Mouse (Mus musculus) forebrain, embryonic 13.5 days (tissue): ENCODE data around the gene Bend6. TPM values are rescaled to one million over a fixed set of nuclear protein-coding genes. Genes with fewer than 3 reads are reported as not detected.
"Not testable (repeated sequence)": the region's sequence is repeated elsewhere in the genome, so short reads cannot be mapped to it uniquely, and the experiment has no call there.

ENCODE experiments used
- ATAC-seq: fragments of 200-750 bp; cut with Nextera tagmentation; 2 replicates; pipeline ENCODE4 v1.8.0; 2017
- H3K27ac ChIP-seq: fragments of 300-500 bp; sonication (generic); 2 replicates; pipeline ENCODE4 v1.5.1; 2015; ENCODE audit warnings: inconsistent platforms, mild to moderate bottlenecking, moderate library complexity
- H3K27me3 ChIP-seq: fragments of 300-500 bp; sonication (generic); 2 replicates; pipeline ENCODE4 v1.6.1; 2015; ENCODE audit warnings: mild to moderate bottlenecking, inconsistent platforms
- H3K36me3 ChIP-seq: fragments of 300-500 bp; sonication (generic); 2 replicates; pipeline ENCODE4 v1.6.1; 2015; ENCODE audit warnings: mild to moderate bottlenecking, inconsistent platforms; ENCODE audit not compliant: poor library complexity, severe bottlenecking
- H3K4me1 ChIP-seq: fragments of 300-500 bp; sonication (generic); 2 replicates; pipeline ENCODE4 v1.6.1; 2015; ENCODE audit warnings: inconsistent platforms
- H3K4me2 ChIP-seq: fragments of 300-500 bp; sonication (generic); 2 replicates; pipeline ENCODE4 v1.6.1; 2015; ENCODE audit warnings: inconsistent platforms, mild to moderate bottlenecking, moderate library complexity
- H3K4me3 ChIP-seq: fragments of 300-500 bp; sonication (generic); 2 replicates; pipeline ENCODE4 v1.5.1; 2015; ENCODE audit warnings: mild to moderate bottlenecking, inconsistent platforms
- H3K9ac ChIP-seq: fragments of 300-500 bp; sonication (generic); 2 replicates; pipeline ENCODE4 v1.6.1; 2015; ENCODE audit warnings: mild to moderate bottlenecking, inconsistent platforms
- H3K9me3 ChIP-seq: fragments of 300-500 bp; sonication (generic); replicated peaks from 2 replicates; pipeline ENCODE4 v1.6.1; 2016; ENCODE audit warnings: inconsistent platforms
- WGBS: fragments of 180-500 bp; shearing (Covaris S2); methylation state at CpG from one replicate; pipeline ENCODE4 v1.1.7; 2015; 5-methylcytosine and 5-hydroxymethylcytosine counted together
- polyA plus RNA-seq: library from polyadenylated mRNA; unstranded; fragments of >200 nt; fragmentation: Nextera tagmentation; extraction: Ambion mirVana; gene quantifications from 2 replicates; pipeline ENCODE4 v1.2.1, GENCODE M21; 2015

The Bend6 gene
- polyA plus RNA-seq, 1 experiment from 2014 or later: 13.8 TPM

DNA sequence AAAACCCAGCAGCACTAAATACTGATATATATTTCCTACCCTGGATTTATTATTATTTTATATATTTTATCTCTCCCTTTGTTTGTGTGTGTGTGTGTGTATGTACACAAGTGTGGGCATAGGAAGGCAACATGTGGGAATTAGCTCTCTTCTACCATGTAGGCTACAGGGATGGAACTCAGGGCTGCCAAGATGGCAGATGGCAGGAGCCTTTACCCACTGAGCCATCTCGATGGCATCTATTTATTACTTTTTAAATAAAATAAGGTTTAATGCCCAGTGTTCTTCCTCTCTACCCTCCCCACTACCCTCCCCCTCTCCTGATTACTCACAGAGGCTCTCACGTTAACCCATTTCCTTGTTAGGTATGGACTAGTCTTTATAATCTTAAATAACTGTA is 38.6 kb downstream of the Bend6 start:
- H3K9ac ChIP-seq: no peak overlapping the region
- H3K4me2 ChIP-seq: no peak overlapping the region
- no peak overlapping the region for H3K4me3 ChIP-seq
- H3K4me1 ChIP-seq: no peaks in the 10 kb centered on the region
- 89% methylated on average over 2 of the region's 2 CpGs for WGBS
- no peaks in the 10 kb centered on the region for H3K36me3 ChIP-seq
- H3K9me3 ChIP-seq: no peaks in the 10 kb centered on the region
- ATAC-seq: no peak
- H3K27me3 ChIP-seq: no peaks in the 10 kb centered on the region
- no peak overlapping the region for H3K27ac ChIP-seq

- ATAC-seq: no peak
- Histone ChIP-seq H3K27ac (no peak overlapping the region), H3K4me1 (no peaks in the 10 kb centered on the region), H3K27me3 (no peaks in the 10 kb centered on the region), H3K4me2 (no peak overlapping the region), H3K9ac (no peak overlapping the region), H3K36me3 (no peaks in the 10 kb centered on the region), H3K4me3 (no peak overlapping the region), H3K9me3 (no peaks in the 10 kb centered on the region)
- 99% methylated on average over 2 of the region's 2 CpGs for WGBS
These were observed 60.8 kb downstream of the Bend6 start for GRCm38 (mm10) chr1:33846807-33847206.

DNA sequence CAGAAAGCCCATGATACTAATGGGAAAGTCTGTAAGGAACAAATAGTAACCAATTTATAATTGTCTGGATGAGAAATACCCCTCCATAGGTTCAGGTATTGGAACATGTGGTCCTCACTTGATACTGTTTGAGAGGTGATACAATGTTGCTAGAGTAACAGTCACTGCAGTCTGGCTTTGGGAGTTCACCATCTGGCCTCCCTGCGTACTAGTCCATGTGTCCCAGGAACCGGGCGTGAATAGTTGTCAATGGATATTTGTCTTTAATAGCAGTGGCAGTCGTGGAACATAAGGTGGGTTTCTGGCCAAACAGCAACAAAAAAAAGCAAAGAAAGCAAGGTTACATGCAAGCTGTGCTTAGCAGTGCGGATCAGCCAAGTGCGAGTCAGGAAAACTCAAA is 63.8 kb downstream of the Bend6 start:
- peak; percentile 81 for ATAC-seq
- H3K27ac ChIP-seq: no peak overlapping the region
- H3K4me3 ChIP-seq: no peak overlapping the region
- no peak overlapping the region for H3K4me2 ChIP-seq
- no peaks in the 10 kb centered on the region for H3K27me3 ChIP-seq
- no peaks in the 10 kb centered on the region for H3K9me3 ChIP-seq
- 64% methylated on average over 6 of the region's 6 CpGs for WGBS
- H3K36me3 ChIP-seq: no peaks in the 10 kb centered on the region
- H3K9ac ChIP-seq: no peak overlapping the region
- no peaks in the 10 kb centered on the region for H3K4me1 ChIP-seq

GRCm38 (mm10) chr1:33838952-33839351 is 68.7 kb downstream of the Bend6 start:
- not testable (repeated sequence) for H3K9me3 ChIP-seq, H3K4me1 ChIP-seq, H3K36me3 ChIP-seq, H3K4me2 ChIP-seq, ATAC-seq, H3K4me3 ChIP-seq, H3K9ac ChIP-seq, H3K27ac ChIP-seq, H3K27me3 ChIP-seq
- 93% methylated on average over 14 of the region's 14 CpGs for WGBS

- 69% methylated on average over 4 of the region's 4 CpGs for WGBS
These were observed 77.0 kb downstream of the Bend6 start for GRCm38 (mm10) chr1:33830586-33830985.

GRCm38 (mm10) chr1:33817931-33818330 is 89.7 kb downstream of the Bend6 start:
- WGBS: 82% methylated on average over 2 of the region's 2 CpGs
- Histone ChIP-seq H3K4me2 (no peak overlapping the region), H3K27ac (no peak overlapping the region), H3K36me3 (peaks cover 2% of the 10 kb centered on the region; the same call in 1 of the 2 replicates), H3K9ac (no peak overlapping the region), H3K9me3 (no peaks in the 10 kb centered on the region), H3K27me3 (no peaks in the 10 kb centered on the region), H3K4me3 (no peak overlapping the region), H3K4me1 (peaks cover 10% of the 10 kb centered on the region)
- ATAC-seq: no peak

More at GRCm38 (mm10) chr1:33830586-33830985, 77.0 kb downstream of the Bend6 start:
- Histone ChIP-seq H3K27me3 (no peaks in the 10 kb centered on the region), H3K4me1 (no peaks in the 10 kb centered on the region), H3K9ac (no peak overlapping the region), H3K36me3 (no peaks in the 10 kb centered on the region), H3K27ac (no peak overlapping the region), H3K9me3 (no peaks in the 10 kb centered on the region), H3K4me2 (no peak overlapping the region), H3K4me3 (no peak overlapping the region)
- ATAC-seq: no peak

- peak; percentile 96 for ATAC-seq
- under 1% methylated on average over 82 of the region's 85 CpGs for WGBS
These were observed 93.5 kb downstream of the Bend6 start, which contains the start of gene Zfp451 for GRCm38 (mm10) chr1:33813868-33814794. Gene Zfp451 (minus strand): TSS chr1:33814595.

GRCm38 (mm10) chr1:33813495-33813867 is 94.1 kb downstream of the Bend6 start:
- H3K4me1 ChIP-seq: peaks cover 20% of the 10 kb centered on the region
- H3K9me3 ChIP-seq: no peaks in the 10 kb centered on the region
- peak overlapping the region; percentile 94 for H3K27ac ChIP-seq
- H3K4me3 ChIP-seq: peak overlapping the region; percentile 94
- peak overlapping the region; percentile 99 for H3K9ac ChIP-seq
- no peaks in the 10 kb centered on the region for H3K27me3 ChIP-seq
- WGBS: 9% methylated on average over 11 of the region's 11 CpGs
- peaks cover 36% of the 10 kb centered on the region for H3K36me3 ChIP-seq
- H3K4me2 ChIP-seq: peak overlapping the region; percentile 86
- ATAC-seq: peak; percentile 14

More at GRCm38 (mm10) chr1:33813868-33814794, 93.5 kb downstream of the Bend6 start, which contains the start of gene Zfp451:
- no peaks in the 10 kb centered on the region for H3K9me3 ChIP-seq
- no peaks in the 10 kb centered on the region for H3K27me3 ChIP-seq
- H3K4me3 ChIP-seq: peak within 1 kb of the TSS; percentile 94
- peaks cover 20% of the 10 kb centered on the region for H3K4me1 ChIP-seq
- H3K27ac ChIP-seq: peak within 1 kb of the TSS; percentile 94
- peak within 1 kb of the TSS; percentile 86 for H3K4me2 ChIP-seq
- H3K9ac ChIP-seq: peak within 1 kb of the TSS; percentile 99
- peaks cover 31% of the 10 kb centered on the region for H3K36me3 ChIP-seq

DNA sequence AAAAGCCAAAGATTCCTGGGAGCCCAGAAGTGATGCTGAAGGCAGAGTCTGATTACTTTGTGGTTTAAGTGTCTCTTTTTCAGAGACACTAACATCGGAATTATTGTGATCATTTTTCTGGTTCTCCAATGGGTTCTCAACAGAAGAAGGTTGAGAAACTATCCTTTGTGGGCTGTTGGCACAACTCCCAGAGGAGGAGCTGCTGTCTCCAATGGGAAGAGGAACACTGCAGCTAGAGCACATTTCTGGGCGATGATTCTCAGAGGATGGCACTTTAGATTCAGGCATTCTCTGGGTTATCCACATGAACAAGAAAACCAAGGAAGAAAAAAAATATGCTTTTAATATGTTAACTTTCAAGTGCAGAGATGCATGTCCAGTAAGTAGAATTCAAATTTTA is 104.3 kb downstream of the Bend6 start:
- H3K9ac ChIP-seq: no peak overlapping the region
- H3K27ac ChIP-seq: no peak overlapping the region
- no peak overlapping the region for H3K4me2 ChIP-seq
- H3K9me3 ChIP-seq: no peaks in the 10 kb centered on the region
- WGBS: 95% methylated on average over 2 of the region's 2 CpGs
- peaks cover 82% of the 10 kb centered on the region for H3K36me3 ChIP-seq
- H3K27me3 ChIP-seq: no peaks in the 10 kb centered on the region
- no peak overlapping the region for H3K4me3 ChIP-seq
- ATAC-seq: no peak
- no peaks in the 10 kb centered on the region for H3K4me1 ChIP-seq

Other genes with a start within 250 kb of the Bend6 start
- gene Prim2, start 238.0 kb downstream of the Bend6 start, polyA plus RNA-seq: 47.8 and 48.0 TPM in 2 replicates
- gene Rab23, start 187.9 kb downstream of the Bend6 start, polyA plus RNA-seq: 28.4 and 31.9 TPM in 2 replicates
- 25.0 and 25.4 TPM in 2 replicates for gene Bag2, start 150.0 kb downstream of the Bend6 start, polyA plus RNA-seq
- gene Zfp451, start 93.2 kb downstream of the Bend6 start, polyA plus RNA-seq: 37.2 and 43.4 TPM in 2 replicates
- gene Dst, start 409 bp upstream of the Bend6 start, polyA plus RNA-seq: 28.2 and 29.4 TPM in 2 replicates